Mouse (Mus musculus) mouse embryonic stem cell (cell line): ENCODE results near the gene Cdkl3.

Source experiments
- in situ Hi-C, 2 experiments: fragments of 300-500 bp; cut with MboI; formaldehyde crosslinking; loops; 1 replicate in 1 of 2; 3 replicates in 1 of 2; pipeline ENCODE4 v1.14.3; 2019 to 2020; ENCODE audit warnings: low sequenced_read_pairs in 2 of 2, low pct_unique_long_range_greater_than_20kb in 1 of 2, mixed read lengths in 1 of 2; ENCODE audit not compliant: unreplicated experiment in 1 of 2

The Cdkl3 gene

DNA sequence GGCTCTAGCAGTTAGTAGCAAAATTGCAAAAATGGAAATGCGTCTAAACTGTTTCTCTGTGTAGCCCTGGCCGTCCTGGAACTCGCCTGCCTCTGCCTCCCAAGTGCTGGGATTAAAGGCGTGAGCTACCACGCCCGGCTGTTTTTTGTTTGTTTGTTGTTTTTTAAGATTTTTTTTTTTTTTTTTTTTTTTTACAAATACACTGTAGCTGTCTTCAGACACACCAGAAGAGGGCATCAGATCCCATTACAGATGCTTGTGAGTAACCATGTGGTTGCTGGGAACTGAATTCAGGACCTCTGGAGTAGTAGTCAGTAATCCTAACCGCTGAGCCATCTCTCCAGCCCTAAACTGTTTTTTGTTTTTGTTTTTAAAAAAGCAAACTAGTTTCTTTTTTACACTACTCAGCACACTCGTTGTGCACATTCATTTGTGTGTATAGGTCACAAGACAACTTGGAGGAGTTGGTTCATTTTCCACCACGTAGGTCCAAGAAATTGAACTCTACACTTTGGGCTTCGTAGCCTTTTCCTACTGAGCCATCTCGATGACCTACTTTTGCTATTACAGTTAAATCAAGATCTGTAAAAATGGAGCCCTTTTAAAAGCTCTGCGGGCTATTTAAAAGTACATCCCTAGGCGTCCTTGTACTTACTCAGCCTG is 1.0 kb upstream of the Cdkl3 start:
- in situ Hi-C loops: no loop called here

DNA sequence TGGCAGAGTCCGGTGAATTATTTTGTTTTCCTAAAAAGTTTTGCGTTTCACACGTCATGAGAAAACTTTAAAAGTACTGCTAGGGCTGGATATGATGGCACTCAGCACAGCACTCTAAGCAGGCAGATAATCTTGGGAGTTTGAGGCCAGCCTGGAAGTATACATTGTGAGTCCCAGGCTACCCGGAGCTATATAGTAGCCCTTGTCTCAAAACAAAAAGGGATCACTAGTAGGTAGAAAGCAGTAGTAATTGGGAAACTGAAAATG is 583 bp upstream of the Cdkl3 start:
- in situ Hi-C loops: no loop called here

DNA sequence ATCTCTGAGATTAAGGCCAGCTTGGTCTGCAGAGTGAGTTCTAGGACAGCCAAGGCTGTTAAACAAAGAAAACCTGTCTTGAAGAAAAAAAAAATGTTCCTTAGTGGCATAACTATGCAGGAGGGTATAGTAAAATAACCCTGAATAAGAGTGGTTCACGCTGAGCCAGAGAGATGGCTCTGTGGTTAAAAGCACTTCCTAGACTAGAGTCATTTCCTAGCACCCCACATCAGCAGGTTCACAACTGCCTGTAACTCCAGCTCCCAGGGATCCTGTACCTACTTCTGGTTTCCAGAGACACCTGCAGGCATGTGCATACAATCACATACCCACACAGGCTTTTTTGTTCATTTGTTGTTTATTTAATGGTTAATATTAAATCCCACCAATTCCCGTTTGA is 1.6 kb downstream of the Cdkl3 start:
- in situ Hi-C loops: no loop called here

DNA sequence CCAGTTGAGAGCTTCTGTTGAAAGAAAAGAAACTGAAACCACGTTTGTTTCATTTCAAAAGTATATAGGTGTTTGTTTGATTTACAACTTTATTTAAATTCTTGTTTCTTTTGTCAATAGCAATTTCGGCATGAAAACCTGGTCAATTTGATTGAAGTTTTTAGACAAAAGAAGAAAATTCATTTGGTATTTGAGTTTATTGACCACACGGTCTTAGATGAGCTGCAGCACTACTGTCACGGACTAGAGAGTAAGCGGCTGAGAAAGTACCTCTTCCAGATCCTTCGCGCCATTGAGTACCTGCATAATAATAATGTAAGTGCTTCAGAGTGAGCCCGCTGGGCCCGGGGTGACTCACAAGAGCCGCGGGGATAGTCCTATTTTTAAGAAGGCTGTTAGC is 7.0 kb downstream of the Cdkl3 start:
- in situ Hi-C loops: no loop called here

DNA sequence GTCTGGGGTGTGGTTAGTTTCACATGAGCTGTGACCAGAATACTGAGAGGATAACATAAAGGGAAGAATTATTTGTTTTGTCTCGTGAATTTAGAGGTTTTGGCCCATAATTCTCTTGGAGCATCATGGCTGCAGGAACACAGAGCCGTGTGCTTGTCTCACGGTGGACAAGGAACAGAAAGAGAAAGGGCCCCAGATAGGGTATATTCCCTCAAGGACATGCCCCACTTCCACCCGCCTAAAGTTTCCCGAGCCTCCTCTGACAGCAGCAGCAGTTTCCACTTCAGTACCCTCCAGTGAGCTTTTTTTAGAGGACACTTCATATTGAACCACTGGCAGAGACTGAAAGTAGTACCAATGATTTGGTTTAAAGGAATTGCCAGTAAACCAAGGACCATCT is 7.5 kb downstream of the Cdkl3 start:
- in situ Hi-C loops: no loop called here

DNA sequence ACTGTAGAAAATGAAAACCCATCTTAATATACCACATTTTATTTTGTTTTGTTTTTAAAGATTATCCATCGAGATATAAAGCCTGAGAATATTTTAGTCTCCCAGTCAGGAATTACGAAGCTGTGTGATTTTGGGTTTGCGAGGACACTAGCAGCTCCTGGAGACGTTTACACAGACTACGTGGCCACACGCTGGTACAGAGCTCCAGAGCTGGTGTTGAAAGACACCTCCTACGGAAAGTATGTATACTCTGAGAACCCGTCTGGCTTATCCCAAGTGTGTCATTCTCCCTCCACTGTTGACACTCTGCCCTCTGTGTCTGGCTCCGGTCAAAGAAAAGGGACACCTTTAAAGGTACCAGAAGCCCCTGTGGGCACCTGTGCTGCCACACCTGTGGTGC is 14.2 kb downstream of the Cdkl3 start:
- in situ Hi-C loops: no loop called here

DNA sequence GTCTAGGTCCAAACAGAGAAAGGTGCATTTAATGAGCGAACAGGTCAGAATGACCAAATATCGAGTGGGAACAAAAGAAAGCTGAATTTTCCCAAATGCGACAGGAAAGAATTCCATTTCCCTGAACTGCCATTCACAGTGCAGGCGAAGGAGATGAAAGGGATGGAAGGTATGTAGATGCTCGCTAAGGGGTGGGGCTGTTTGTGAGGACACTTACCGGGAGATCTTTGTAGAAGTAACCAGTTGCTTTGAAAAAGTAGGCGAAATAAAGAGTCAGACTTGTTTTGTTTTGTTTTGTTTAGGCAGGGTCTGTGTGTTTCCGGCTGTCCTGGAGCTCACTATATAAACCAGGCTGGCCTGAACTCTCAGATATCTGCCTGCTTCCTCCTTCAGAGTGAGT is 28.3 kb downstream of the Cdkl3 start:
- in situ Hi-C loops: no loop called here

DNA sequence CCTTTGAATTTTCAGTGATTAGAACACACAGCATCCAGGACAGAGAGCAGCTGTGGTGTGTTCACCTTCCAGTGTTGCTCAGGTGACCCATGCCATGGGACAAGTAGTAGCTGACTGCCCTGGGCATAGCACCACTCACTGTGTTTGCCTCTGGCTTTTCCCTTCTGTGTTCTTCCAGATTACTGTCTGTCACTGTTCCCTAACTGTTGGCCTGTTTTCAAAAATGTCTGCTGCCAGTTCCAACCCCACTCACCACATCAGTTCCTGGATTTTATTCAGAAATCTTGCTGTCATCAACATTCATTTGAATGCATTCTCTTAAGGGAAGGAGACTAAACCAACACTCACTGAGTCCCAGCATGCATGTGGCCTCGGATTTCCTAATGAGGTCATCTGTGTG is 29.9 kb downstream of the Cdkl3 start:
- in situ Hi-C loops: no loop called here

DNA sequence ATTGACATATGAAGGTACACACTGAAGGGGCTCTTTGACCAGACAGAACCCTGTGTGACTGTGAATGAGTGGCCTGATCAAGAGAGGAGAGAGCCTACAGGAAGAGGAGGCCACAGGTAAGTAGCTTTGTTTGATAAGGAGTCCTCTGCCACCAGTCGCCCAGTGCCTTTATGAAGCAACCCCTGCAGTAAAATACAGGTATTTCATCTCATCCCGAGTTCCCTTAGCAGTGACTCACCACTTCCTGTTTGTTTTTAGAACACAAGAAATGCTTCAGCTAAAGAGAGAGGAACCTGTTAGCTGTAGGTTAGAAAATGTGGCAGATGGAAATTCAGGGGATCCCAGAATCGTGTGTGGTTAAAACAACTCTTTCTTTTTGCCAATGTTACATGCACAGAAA is 31.9 kb downstream of the Cdkl3 start:
- in situ Hi-C loops: no loop called here

DNA sequence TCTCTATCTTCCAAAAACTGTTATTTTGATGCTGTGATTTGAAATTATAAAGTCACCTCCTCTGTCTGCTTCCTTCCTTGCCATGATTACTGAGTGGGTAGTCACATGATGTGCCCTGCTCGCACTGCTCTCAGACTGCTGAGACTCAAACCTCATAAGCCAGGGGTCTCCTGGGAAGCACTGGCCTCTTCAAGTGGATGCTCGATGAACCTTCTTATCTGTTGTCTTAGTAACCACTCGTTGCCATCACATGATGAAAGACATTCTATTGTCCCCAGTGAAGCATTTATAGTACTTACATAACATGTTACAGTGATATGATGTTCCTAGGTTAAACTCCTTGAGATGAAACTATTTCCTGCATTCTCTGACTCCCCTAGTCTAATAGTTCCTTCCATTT is 33.6 kb downstream of the Cdkl3 start:
- in situ Hi-C loops: no loop called here

DNA sequence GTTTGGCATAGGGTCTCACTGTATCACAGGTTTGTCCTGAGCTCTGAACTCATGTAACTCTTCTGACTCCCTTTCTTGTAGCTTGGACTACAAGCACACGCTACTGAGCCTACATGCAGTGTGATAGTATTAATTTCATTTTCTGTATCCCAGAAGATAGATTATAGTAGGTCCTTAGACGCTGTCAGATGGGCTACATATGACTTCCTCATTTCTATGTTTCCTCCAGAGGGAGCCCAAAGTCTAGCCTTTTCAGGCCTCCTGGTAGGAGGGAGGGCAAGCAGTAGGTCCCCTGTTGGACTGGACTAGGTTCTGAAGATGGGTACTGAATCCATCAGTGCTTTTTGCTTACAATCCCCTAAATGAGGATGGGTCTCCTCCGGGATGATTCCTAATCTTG is 39.2 kb downstream of the Cdkl3 start:
- in situ Hi-C loops: no loop called here

DNA sequence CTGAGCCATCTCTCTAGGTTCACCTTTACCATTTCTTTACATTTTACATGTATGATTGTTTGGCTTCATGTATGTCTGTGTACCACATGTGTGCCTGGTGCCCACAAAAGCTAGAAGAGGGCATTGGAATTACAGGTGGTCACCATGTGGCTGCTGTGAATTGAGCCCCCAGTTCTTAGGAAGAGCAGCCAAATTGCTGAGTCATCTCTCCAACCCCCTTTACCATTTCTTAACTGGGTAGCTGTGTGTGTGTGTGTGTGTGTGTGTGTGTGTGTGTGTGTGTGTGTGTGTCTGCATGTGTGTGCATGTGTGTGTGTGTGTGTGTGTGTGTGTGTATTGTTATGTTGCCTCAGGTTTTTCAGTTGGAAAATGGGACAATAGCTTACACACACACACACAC is 40.1 kb downstream of the Cdkl3 start:
- in situ Hi-C loops: no loop called here

DNA sequence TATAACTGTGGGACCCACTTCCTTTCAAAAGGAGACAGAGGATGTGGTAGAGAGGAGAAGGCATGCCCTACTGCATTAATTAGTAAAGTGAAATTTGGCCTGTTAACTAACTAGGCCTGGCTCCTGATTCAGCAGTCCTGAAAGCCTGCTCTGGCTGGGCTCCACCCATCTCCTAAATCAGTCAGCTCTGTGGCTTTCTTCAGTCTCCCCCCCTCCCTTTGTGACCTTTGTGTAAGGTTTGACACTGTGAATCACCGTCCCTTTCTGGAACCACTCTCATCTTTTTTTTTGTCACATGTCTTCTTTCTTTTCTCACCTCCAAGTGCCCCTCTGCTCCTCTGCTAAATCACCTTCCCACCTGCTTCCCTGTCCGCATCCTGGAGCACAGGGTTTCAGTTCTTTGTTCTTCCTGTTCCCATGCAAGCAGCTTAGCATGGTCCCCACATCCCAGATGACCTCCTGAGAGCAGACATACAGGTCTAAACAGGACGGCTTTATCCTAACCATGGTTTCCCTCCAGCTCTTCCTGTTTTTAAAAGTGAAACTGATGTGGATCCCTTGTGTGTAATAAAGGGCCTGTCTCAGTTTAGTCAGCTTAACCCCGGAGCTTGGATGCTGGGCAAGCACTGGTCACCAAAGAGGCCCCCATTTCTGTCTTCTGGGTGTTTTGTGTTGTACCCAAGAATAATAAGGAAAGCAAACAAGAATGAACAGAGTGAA is 42.6 kb downstream of the Cdkl3 start:
- in situ Hi-C loops: no loop called here

DNA sequence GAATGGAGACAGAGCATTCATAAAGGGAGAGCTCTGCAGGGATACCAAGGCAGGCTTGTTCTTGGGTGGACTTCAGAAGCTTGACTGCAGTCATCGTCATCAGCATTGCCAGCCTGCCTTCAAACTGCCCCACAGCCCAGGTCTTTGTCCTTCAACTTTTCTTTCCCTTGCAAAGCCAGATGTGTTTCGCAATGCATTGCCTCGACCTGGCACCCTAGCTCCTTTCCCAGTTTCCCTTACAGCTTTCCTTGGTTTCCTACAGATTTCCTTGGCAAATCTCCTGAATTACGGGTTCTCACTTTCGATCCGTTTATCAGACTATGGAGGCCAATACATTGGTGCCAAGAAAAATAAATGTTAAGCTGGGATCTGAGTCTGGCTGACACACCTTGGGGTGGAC is 49.4 kb downstream of the Cdkl3 start:
- in situ Hi-C loops: no loop called here

DNA sequence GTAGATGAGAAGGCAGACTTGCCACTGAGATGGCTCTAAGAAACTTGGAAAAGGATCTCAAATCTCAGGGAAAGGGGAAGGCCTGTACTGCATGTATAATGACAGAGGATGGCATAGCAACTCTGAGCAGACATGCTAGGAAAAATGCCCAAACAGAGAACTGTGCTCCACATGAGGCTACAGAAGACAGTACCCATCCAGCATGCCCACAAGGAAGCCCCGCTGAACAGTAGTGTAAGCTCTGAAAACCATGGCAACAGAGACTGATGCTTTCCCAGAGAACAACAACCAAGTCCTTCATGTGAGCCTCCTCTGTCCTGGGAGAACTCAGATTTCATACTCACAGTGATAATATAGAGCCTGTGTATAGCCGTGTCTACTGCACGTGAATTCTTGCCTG is 50.7 kb downstream of the Cdkl3 start:
- in situ Hi-C loops: no loop called here

DNA sequence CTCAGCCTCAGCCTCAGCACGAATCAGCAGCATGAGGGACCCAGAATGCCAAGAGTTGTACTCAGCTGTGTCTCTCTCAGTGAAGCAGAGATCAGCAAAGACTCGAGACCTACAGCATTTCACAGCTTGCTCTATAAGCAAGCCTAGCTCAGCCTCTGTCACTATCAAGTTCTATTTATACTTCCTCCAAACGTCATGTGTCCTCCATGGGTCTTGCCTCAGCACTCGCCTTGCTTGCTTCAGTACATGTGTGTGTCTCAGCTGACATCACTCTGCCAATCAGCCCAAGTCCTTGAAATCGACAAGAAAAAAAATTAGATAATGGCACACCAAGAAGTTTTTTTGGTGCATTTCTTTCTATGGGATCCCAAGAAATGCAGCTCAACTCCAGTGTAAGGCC is 52.2 kb downstream of the Cdkl3 start:
- in situ Hi-C loops: no loop called here

DNA sequence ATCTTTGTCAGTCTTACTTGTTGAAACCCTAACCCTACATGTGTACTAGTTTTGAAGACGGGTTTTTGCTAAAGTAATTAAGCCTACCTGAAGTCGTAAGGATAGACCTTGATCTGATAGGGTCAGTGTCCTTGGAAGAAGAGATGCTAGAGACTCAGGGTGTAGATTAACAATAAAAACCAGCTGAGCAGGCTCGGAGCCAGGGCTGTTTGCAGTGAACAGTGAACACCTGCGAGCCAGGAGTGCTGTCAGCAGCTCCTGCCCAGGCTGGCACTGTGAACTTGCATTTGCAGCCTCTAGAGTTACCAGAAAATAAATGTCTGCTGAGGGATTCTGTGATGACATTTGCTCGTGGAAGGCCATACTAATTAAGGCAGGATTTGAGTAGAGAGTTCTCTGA is 55.0 kb downstream of the Cdkl3 start:
- in situ Hi-C loops: no loop called here

DNA sequence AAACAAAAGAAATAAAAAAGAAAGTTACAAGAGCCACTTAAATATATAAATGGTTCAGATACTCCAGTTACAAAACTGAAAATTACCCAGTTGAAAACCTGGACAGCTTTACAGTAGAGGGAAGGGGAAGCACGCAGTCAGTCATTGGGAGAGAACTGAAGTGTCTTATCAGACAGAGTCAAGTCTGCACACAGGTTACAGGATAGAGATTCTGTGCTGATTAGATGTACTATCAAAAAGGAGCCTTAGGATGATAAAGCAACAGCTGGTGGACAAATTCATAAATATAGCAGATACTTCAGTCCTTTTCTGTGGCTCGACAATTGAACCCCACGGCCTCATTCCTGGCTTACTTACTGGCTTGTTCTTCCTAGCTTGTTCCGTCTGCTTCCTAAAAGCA is 56.3 kb downstream of the Cdkl3 start:
- in situ Hi-C loops: no loop called here

DNA sequence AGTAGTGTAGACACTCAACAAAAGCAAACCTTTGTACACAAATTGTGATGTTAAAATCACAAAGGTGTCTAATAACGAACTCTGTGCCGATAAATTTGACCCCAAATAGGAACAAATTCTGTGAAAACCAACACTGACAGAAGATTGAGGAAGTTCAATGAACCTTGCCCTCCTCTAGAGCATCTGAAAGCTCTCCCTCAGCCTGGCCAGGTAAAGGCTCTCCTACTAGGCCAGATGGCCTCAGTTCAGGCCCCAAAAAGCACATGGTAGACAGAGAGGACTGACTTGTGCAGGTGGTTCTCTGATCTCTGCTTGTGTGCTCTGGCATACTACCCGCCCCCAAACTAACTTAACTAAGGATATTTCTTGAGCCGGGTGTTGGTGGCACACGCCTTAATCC is 58.4 kb downstream of the Cdkl3 start:
- in situ Hi-C loops: no loop called here

DNA sequence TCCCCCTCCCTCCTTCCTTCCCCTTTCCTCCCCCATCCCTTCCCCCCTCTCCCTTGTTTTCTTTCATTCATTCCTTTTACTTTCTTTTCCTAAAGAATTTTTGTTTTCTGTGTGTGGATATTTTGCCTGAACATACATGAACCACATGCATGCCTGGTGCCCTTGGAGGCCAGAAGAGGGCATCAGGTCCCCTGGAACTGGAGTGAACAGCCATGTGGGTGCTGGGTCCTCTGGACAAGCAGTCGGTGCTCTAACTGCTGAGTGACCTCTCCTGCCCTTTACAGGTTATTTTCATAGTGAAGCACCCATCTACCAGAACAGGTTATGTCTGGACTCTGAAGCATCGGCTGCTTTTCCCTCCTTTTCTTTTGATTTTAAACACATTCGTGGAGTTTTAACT is 60.4 kb downstream of the Cdkl3 start:
- in situ Hi-C loops: no loop called here

DNA sequence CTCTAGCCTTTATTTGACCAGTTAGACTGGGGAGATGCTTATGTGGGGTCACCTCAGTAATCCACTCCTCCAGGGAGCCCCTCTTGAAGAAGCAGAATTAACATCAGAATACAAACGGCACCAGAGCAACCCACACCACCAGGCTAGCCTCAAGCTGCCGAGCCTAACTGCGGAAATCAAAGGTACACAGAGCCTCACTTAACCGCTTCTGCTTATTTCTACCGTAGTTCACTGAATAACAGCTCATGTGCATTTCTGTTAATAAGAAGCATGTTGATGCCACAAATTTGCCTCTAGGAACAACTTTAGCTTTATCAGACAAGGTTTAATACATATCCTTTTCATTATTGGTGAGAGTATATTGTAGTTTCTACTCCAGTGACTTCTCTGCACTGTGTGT is 61.8 kb downstream of the Cdkl3 start:
- in situ Hi-C loops: no loop called here
